Mouse (Mus musculus): ENCODE measurements around the gene Ppm1j.

- no peak for TF ChIP-seq EP300 (IDR thresholded peaks at IDR 0.05; ENCODE audit: low read depth)
- no peak for TF ChIP-seq CTCF (IDR thresholded peaks at IDR 0.05; ENCODE audit: low read depth)
These were observed 36.7 kb downstream of the Ppm1j start for GRCm38 (mm10) chr3:104817481-104817990.
